Mouse (Mus musculus) left cerebral cortex, adult 11 months (tissue): Measurements from ENCODE around the gene Gm49450.
"Not testable (repeated sequence)": the region's sequence is repeated elsewhere in the genome, so short reads cannot be mapped to it uniquely, and the experiment has no call there.

ENCODE experiments used
- DNase-seq: peaks from one replicate; pipeline ENCODE4 v3.0.0; 2022; ENCODE audit warnings: low spot score

Gene Gm49450

DNA sequence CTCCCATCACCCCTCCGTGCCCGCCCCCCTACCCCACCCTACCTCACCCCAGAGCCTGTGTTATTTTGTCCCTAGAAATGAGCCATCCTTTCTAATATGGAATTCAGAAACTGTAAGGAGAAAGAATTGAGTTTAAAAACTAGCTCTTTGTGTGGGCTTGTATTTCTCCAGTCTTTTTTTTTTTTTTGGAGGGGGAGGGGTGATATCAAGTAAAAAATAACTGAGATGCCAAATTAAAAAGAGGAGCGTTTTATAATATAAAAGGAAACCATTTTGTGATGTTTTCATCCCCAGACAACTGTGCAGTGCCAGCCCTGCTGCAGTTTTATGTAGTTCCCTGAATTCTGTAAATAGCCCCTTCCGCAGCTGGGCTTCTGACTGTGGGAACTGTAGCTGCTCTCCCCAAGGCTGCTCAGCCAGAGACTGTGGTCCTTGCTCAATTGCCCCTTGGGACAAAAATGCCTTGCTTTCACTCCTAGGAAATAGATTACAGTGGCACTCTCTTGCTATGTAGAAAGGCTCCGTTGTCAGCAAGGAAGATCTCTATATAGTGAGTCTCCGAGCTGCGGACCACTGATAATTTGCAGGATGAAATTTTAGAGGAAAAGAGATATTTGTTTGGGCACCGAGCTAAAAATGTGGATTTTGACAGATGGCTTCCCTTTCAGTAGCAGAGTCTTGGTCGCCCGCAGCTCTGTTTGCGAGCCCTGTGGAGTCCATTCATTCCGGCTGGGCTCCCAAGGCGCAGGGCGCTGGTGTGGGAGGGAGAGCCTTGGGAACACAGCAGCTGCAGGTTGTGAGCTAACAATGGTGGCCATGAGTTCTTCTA is 1.3 kb upstream of the Gm49450 start:
- DNase-seq, result no peak

GRCm38 (mm10) chr15:98952751-98953400 is 475 bp downstream of the Gm49450 start:
- no peak for DNase-seq

DNA sequence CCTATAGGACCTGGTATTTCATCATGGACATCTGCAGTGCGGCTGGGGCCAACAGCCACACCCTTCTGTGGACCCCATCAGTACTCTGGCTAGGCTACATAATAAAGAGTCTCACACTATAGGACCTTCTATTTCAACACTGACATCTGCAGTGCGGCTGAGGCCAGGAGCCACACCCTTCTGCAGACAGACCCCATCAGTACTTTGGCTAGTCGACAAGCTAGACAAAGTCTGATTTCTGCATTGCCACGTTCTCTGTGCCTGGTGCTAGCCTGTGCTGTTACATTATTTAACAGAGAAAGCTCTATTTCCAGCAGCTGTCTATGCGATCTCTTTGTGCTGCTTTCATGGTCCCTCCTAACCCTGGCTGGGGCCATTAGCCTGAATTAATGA is 1.3 kb downstream of the Gm49450 start:
- DNase-seq, result no peak

DNA sequence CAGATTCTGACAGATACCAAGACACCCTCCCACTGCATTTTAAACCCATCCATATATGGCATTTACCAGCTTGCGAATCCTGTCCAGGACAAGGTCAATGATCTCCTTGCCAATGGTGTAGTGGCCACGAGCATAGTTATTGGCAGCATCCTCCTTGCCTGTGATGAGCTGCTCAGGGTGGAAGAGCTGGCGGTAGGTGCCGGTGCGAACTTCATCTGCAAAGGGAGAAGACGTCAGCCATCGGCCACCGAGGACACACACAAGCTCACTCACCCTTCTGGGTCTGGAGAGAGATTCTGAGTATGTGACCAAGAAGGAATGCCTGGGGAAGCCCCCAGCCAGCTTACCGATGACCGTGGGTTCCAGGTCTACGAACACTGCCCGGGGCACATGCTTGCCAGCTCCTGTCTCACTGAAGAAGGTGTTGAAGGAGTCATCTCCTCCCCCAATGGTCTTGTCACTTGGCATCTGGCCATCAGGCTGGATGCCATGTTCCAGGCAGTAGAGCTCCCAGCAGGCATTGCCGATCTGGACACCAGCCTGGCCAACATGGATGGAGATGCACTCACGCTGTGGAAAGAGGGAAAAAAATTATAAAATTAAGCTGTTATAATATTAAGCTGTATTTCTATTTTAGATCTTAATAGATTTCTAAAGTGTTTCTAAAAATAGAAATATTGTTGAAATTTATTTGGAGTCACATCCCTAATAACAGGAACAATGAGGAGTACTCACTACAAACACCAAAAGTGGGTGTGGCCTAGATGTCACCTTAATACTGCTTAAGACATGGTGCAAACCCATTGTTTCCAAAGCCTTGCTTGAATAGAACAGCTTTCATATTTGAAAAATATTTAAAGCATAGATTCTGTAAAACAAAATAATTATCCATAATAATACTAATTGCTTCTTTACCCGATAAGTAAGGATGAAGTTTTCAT is 2.0 kb downstream of the Gm49450 start:
- DNase-seq, result not testable (repeated sequence)

DNA sequence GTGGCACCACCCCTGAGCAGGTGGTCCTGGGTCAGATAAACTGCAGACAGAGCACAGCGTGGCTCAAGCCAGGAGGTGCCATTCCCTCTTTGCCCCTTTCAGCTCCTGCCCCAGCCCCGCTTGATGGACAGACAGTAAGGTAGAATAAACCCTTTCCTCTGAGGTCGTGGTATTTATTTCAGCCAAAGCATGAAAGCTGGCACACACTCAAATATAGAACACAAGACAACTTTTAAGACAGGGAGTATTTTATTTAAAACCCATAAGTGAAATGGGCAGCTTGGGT is 3.8 kb downstream of the Gm49450 start:
- DNase-seq, result no peak

GRCm38 (mm10) chr15:98948857-98949606 is 4.3 kb downstream of the Gm49450 start:
- DNase-seq, result no peak

DNA sequence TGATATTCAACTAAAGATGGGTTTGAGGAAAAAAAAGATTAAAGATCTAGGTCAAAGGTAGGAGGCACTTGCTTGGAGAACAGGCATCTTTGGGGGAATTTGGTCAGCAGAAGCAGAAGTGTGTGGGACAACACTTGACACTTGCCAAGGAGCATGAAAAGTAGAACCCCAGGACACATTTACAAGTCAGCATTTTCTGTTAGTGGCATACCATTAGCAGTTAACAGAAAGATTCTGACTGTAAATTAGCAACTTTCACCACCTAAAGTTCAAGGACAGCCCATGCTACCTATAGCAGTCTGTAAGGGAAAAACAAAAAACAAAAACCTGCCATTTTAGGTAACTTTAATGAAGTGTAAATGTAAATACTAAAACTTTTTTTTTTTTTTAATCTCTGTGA is 5.0 kb downstream of the Gm49450 start:
- no peak for DNase-seq

DNA sequence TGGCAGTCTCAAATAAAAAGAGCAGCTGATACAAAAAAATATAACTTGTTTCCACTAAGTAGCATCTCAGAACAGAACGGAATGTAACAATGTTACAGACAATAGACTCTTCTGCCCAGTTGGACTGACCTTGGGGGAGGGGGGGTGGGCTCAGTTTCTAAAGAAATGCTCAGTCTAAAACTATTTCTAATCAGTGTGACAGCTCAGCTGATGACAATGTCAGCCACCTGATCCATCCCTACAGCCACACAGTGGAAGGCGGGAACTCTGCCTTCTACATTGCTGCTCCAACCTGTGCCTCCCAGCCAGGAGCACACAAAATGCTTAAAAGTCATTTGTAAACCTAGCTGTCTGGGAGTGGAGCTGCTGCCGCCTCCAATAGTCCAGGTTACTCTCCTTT is 5.5 kb downstream of the Gm49450 start:
- DNase-seq, result no peak

- no peak for DNase-seq
These were observed 10.2 kb downstream of the Gm49450 start for GRCm38 (mm10) chr15:98943133-98943532.

GRCm38 (mm10) chr15:98942081-98942480 is 11.3 kb downstream of the Gm49450 start:
- DNase-seq, result no peak

DNA sequence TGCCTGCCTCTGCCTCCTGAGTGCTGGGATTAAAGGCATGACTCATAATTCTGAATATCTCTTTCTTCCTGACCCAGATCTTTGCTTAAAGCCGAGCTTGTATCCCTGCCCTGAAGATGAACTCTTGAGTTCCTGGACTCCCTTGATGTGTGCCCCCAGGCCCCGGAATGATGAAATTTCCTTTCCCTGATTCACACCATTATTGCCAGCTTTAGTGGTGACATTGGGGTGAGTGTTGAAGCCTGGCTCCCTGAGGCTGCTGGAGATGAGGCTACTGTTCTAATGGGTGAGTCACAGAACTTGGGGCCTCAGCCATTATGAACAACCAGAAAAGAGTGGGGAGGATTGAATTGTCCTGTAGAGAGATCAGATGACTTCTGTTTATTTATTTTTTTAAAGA is 11.8 kb downstream of the Gm49450 start:
- no peak for DNase-seq

DNA sequence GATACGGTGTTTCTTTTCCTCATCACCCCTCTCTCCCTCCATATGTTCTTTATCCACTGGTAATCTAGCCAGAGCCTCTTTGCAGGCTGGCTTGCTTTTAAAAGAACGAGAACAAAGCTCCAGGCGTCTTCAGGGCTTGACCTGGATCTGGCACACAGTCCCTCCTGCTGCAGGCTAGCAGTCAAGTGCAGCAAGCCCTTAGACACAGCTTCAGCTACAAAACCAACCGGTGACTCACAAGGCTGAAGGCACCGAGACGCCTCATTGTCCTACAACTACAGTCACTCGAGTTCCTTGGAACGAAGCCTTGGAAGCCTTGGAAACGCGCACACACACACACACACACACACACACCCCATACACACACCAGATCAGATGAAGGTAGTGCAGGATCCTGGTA is 12.5 kb downstream of the Gm49450 start:
- no peak for DNase-seq

- peak; percentile 91 for DNase-seq
These were observed 19.0 kb downstream of the Gm49450 start, which contains the start of gene Tuba1b for GRCm38 (mm10) chr15:98934217-98934839. TSS of gene Tuba1b (minus strand) at chr15:98934565.

- DNase-seq, result peak; percentile 91
These were observed 19.5 kb downstream of the Gm49450 start for GRCm38 (mm10) chr15:98933833-98934216.

GRCm38 (mm10) chr15:98933004-98933671 is 20.2 kb downstream of the Gm49450 start:
- DNase-seq, result not testable (repeated sequence)

GRCm38 (mm10) chr15:98930998-98931397 is 22.4 kb downstream of the Gm49450 start:
- DNase-seq, result no peak

GRCm38 (mm10) chr15:98930017-98930734 is 23.2 kb downstream of the Gm49450 start:
- no peak for DNase-seq

DNA sequence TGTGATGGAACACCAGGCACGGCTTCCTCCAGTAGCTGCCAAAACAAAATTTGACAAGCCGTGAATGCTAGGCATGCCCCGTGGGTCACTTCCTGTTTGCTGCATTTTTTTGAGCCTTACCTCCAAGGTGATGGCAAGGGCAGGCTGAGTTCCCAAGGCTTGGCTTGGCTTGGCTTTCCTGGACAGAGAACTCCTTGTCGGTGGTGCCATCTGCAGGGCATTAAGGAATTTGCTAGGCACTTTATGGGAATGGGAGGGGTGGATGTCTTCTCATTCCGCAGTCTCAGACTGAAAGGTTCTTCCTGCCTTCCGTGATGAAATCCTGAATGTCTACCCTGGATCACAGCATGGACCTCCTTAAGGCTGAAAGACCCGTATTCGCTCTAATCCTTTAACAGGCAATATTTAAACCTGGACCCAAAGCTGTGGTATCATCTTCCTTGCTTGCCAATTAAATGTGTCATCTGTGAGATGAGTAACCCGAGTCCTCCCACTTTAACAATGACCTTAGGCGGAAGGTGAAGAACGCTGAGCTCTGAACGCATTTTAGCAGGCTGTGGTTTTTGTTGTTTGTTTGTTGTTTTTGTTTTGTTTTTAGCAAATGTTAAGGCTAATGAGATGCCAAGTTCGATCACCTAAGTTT is 24.6 kb downstream of the Gm49450 start:
- DNase-seq, result peak; percentile 51

DNA sequence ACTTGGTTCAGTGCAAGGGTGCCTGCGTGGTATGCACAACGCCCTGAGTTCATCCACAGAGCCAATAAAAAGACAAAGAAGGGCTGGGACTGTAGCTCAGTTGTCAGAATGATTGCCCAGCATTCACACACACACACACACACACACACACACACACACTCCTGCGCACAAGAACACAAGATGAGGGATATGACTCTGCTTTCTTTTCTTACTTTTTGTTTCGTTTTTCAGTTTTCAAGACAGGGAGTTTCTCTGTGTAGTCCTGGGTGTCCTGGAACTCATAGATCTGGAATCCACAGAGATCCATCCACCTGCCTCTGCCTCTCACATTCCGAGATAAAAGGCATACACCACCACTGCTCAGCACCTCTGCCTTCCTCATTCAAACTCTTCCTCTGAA is 25.8 kb downstream of the Gm49450 start:
- no peak for DNase-seq

DNA sequence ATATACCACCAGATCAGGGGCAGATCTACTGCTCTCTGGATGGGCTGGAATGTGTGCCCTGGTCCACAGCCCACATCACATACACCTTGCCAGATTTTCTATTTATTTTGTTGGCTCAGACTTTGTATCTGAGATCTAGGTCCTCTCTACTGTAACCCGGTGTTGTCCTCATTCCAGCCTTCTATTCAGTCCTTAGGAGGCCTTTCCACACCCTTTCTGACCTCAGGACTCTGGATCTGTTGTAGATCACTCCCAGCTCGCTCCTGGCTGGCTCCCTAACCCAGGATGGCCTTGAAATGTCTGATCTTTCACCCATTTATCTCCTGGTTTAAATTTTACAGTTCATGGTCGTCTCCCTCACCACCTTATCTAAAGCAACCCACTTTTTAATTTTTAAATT is 28.7 kb downstream of the Gm49450 start:
- no peak for DNase-seq
